Mouse (Mus musculus): ENCODE measurements at regions not wholly inside any gene's neighbourhood (a gene's known extent, or its start where the extent isn't known, plus 50 kb on each side); places are given as distances from the start of the nearest gene placed in this dataset.

- intact Hi-C loops (cut with DNase I) = no loop called here
- no peak for DNase-seq (ENCODE audit: low spot score in 2 of 2)
Measured at GRCm38 (mm10) chr1:61160505-61160904, 182.8 kb downstream of the Icos start.

- intact Hi-C loops (cut with DNase I) = no loop called here
- no peak for DNase-seq (ENCODE audit: low spot score in 2 of 2)
Measured at GRCm38 (mm10) chr1:61164271-61164670, 186.5 kb downstream of the Icos start.

GRCm38 (mm10) chr1:61171941-61172340, 194.2 kb downstream of the Icos start:
- DNase-seq (ENCODE audit: low spot score in 2 of 2) = no peak
- intact Hi-C loops (cut with DNase I) = no loop called here

- no peak for DNase-seq (ENCODE audit: low spot score in 2 of 2)
- intact Hi-C loops (cut with DNase I) = no loop called here
Measured at GRCm38 (mm10) chr1:61172946-61173345, 195.2 kb downstream of the Icos start.

- intact Hi-C loops (cut with DNase I) = no loop called here
- no peak for DNase-seq (ENCODE audit: low spot score in 2 of 2)
Measured at GRCm38 (mm10) chr1:61175239-61175638, 197.5 kb downstream of the Icos start.

GRCm38 (mm10) chr1:61179461-61179860, 201.7 kb downstream of the Icos start:
- intact Hi-C loops (cut with DNase I) = no loop called here
- no peak for DNase-seq (ENCODE audit: low spot score in 2 of 2)

- intact Hi-C loops (cut with DNase I) = loop anchor here (5.0 to 10.0 kb wide), 5 partner anchors 116 to 1784 kb away; no protein-coding TSS in a partner anchor
- DNase-seq (ENCODE audit: low spot score in 2 of 2) = peak; percentile 87 to 89
Measured at GRCm38 (mm10) chr1:61181099-61181821, 203.5 kb downstream of the Icos start.

GRCm38 (mm10) chr1:61187381-61188100, 209.8 kb downstream of the Icos start:
- intact Hi-C loops (cut with DNase I) = loop anchor here (10.0 kb wide), 1 partner anchor 1777 kb away; no protein-coding TSS in a partner anchor
- no peak for DNase-seq (ENCODE audit: low spot score in 2 of 2)

- intact Hi-C loops (cut with DNase I) = no loop called here
- DNase-seq (ENCODE audit: low spot score in 2 of 2) = no peak
Measured at GRCm38 (mm10) chr1:61190921-61191320, 213.2 kb downstream of the Icos start.

- intact Hi-C loops (cut with DNase I) = no loop called here
- DNase-seq (ENCODE audit: low spot score in 2 of 2) = no peak
Measured at GRCm38 (mm10) chr1:61198549-61199062, 220.9 kb downstream of the Icos start.

- intact Hi-C loops (cut with DNase I) = no loop called here
Measured at GRCm38 (mm10) chr1:61201006-61201405, 223.3 kb downstream of the Icos start.

GRCm38 (mm10) chr1:61202079-61202478, 224.4 kb downstream of the Icos start:
- DNase-seq (ENCODE audit: low spot score in 2 of 2) = no peak
- intact Hi-C loops (cut with DNase I) = no loop called here

More at GRCm38 (mm10) chr1:61201006-61201405, 223.3 kb downstream of the Icos start:
- DNase-seq (ENCODE audit: low spot score in 2 of 2) = no peak

GRCm38 (mm10) chr1:61203170-61203569, 225.4 kb downstream of the Icos start:
- DNase-seq (ENCODE audit: low spot score in 2 of 2) = no peak

GRCm38 (mm10) chr1:61203612-61204011, 225.9 kb downstream of the Icos start:
- intact Hi-C loops (cut with DNase I) = no loop called here
- DNase-seq (ENCODE audit: low spot score in 2 of 2) = no peak

More at GRCm38 (mm10) chr1:61203170-61203569, 225.4 kb downstream of the Icos start:
- intact Hi-C loops (cut with DNase I) = no loop called here

- intact Hi-C loops (cut with DNase I) = no loop called here
- no peak for DNase-seq (ENCODE audit: low spot score in 2 of 2)
Measured at GRCm38 (mm10) chr1:61205137-61205536, 227.4 kb downstream of the Icos start.

GRCm38 (mm10) chr1:61206861-61207380, 229.2 kb downstream of the Icos start:
- intact Hi-C loops (cut with DNase I) = no loop called here
- no peak for DNase-seq (ENCODE audit: low spot score in 2 of 2)

- no peak for DNase-seq (ENCODE audit: low spot score in 2 of 2)
- intact Hi-C loops (cut with DNase I) = no loop called here
Measured at GRCm38 (mm10) chr1:61208386-61208785, 230.7 kb downstream of the Icos start.

GRCm38 (mm10) chr1:61221131-61221530, 243.4 kb downstream of the Icos start:
- no peak for DNase-seq (ENCODE audit: low spot score in 2 of 2)
- intact Hi-C loops (cut with DNase I) = no loop called here

- DNase-seq (ENCODE audit: low spot score in 2 of 2) = no peak
- intact Hi-C loops (cut with DNase I) = no loop called here
Measured at GRCm38 (mm10) chr1:61228942-61229341, 251.2 kb downstream of the Icos start.

GRCm38 (mm10) chr1:61233001-61233400, 255.3 kb downstream of the Icos start:
- no peak for DNase-seq (ENCODE audit: low spot score in 2 of 2)
- intact Hi-C loops (cut with DNase I) = no loop called here
